Mouse (Mus musculus) erythroblast, embryonic 14.5 days (primary cell): ENCODE results near the gene Strn3. TPM values are rescaled to one million over a fixed set of nuclear protein-coding genes. Genes with fewer than 3 reads are reported as not detected.
A peak's percentile ranks its signal among the peaks of the same experiment; 100 is the strongest.
"Not testable (repeated sequence)": the region's sequence is repeated elsewhere in the genome, so short reads cannot be mapped to it uniquely, and the experiment has no call there.

Source experiments
- H3K27me3 ChIP-seq: 2 replicates; pipeline ENCODE4 v1.6.1; 2012; ENCODE audit warnings: inconsistent platforms; ENCODE audit not compliant: control insufficient read depth
- H3K36me3 ChIP-seq: 2 replicates; pipeline ENCODE4 v1.6.1; 2012; ENCODE audit warnings: mild to moderate bottlenecking, inconsistent platforms; ENCODE audit not compliant: control insufficient read depth
- H3K4me1 ChIP-seq: 2 replicates; pipeline ENCODE4 v1.6.1; 2012; ENCODE audit warnings: inconsistent platforms; ENCODE audit not compliant: control insufficient read depth
- H3K4me3 ChIP-seq: replicated peaks from 2 replicates; pipeline ENCODE3; 2012; ENCODE audit warnings: moderate library complexity, mild to moderate bottlenecking, inconsistent platforms
- H3K9me3 ChIP-seq: 2 replicates; pipeline ENCODE4 v1.6.1; 2012; ENCODE audit warnings: low read length, inconsistent platforms, mixed read lengths; ENCODE audit not compliant: control insufficient read depth
- GATA1 ChIP-seq: IDR thresholded peaks from 2 replicates; pipeline ENCODE4 v1.6.1; 2012; ENCODE audit warnings: low read length, inconsistent platforms, mixed read lengths
- TAL1 ChIP-seq: IDR thresholded peaks from 3 replicates; pipeline ENCODE4 v1.6.1; 2012; ENCODE audit warnings: low read length, inconsistent platforms, mixed read lengths
- polyA plus RNA-seq: library from polyadenylated mRNA; stranded (reverse); fragments of >175 nt; gene quantifications from 2 replicates; pipeline ENCODE4 v1.2.3, GENCODE M21; 2012

The Strn3 gene
- polyA plus RNA-seq, 1 experiment: 0.47 TPM

DNA sequence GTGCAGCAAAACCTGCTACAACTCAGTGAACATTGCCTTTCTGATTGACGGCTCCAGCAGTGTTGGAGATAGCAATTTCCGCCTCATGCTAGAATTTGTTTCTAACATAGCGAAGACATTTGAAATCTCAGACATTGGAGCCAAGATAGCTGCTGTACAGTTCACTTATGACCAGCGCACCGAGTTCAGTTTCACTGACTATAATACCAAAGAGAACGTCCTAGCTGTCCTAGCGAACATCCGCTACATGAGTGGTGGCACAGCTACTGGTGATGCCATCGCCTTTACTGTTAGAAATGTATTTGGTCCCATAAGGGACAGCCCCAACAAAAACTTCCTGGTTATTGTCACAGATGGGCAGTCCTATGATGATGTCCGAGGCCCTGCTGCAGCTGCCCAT is 88.4 kb downstream of the Strn3 start:
- no peak for TF ChIP-seq TAL1
- TF ChIP-seq GATA1: no peak
- Histone ChIP-seq H3K9me3 (no peaks in the 10 kb centered on the region), H3K4me1 (no peaks in the 10 kb centered on the region), H3K36me3 (peaks cover 17% of the 10 kb centered on the region), H3K4me3 (no peak overlapping the region), H3K27me3 (no peaks in the 10 kb centered on the region)

DNA sequence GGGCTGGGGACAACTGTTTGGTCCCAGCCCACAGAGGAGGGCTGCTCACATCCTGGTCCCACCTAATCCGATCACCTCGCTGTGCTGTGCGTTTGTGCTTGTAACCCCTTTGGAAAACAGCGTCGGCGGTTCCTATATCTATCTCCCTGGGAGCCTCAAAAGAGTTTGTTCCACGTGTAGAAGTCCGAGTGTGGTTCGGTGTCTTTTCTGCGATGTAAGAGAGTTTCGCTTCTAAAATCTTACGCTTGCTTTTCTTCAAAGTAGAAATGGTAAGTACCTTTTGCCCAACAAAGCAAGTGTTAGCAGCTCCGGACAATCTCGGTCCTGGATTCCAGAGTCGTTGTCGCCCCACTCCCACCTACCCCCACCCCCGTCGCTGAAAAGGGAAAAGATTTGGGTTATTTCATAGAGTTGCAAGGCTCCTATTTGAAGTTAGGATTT is 97.6 kb downstream of the Strn3 start:
- TF ChIP-seq GATA1: no peak
- no peak for TF ChIP-seq TAL1
- no peaks in the 10 kb centered on the region for H3K36me3 ChIP-seq
- H3K9me3 ChIP-seq: peaks cover 9% of the 10 kb centered on the region
- peaks cover 75% of the 10 kb centered on the region for H3K27me3 ChIP-seq
- H3K4me1 ChIP-seq: peaks cover 8% of the 10 kb centered on the region
- H3K4me3 ChIP-seq: no peak overlapping the region

DNA sequence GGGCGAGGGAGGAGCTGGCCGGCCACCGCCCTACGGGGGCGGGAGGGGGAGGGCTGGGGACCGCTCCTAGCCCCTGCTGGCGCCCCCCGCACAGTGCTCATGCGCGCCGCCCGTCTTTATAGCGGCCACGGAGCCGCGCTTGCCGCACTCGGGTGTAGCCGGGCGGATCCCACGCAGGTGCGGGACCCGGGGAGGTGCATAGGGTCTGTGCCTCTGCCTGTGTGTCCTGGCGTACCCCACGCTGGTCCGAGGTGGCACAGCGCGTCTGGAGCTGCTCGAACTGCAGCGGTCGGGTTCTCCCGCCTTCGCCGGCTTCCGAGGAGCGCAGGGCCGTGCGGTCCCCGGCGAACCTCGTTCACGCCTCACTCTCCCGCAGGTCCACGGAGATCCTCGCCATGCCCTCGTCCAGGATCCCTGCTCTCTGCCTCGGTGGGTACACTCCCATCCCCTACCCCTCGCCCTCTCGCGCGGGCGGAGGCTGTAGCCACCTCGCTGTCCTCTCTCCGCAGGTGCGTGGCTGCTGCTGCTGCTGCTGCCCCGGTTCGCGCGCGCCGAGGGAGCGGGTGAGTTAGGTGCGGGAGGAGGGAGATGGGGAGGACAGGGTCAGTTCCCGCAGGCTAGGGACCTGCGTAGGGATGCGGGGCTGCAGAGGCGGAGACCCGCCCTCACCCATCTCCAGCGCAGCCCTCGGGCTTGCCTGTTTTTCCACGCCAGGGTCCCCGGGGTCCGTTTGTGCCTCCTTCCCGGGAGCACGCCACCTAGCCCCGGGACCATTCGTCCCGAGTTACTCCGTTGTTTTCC is 98.3 kb downstream of the Strn3 start, which contains the start of gene Coch:
Coch (plus strand) TSS at position 113 of the 801 bp plus-strand sequence.
- peaks cover 8% of the 10 kb centered on the region for H3K4me1 ChIP-seq
- H3K36me3 ChIP-seq: no peaks in the 10 kb centered on the region
- no peak for TF ChIP-seq TAL1
- TF ChIP-seq GATA1: no peak
- peak within 1 kb of the TSS; percentile 27 for H3K4me3 ChIP-seq
- peaks cover 9% of the 10 kb centered on the region for H3K9me3 ChIP-seq
- H3K27me3 ChIP-seq: peaks cover 75% of the 10 kb centered on the region

DNA sequence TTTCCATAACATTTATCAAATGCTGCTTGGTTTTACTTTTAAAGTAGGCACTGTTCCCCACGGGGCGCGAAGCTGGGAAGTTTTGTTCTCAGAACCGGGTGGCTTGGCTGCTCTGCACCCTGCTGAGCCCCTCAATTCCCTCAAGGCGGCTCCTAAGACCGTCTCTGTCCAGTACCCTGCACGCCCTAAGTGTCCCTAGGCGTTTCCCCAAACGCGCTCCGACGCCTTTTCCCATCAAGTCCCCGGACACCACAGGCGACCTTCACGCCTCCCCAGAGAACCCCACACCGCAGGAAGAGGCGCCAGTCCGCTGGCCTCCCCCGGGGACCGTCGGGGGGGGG is 98.8 kb downstream of the Strn3 start:
- no peaks in the 10 kb centered on the region for H3K36me3 ChIP-seq
- H3K4me3 ChIP-seq: no peak overlapping the region
- H3K9me3 ChIP-seq: peaks cover 9% of the 10 kb centered on the region
- H3K4me1 ChIP-seq: peaks cover 8% of the 10 kb centered on the region
- H3K27me3 ChIP-seq: peaks cover 73% of the 10 kb centered on the region
- no peak for TF ChIP-seq TAL1
- TF ChIP-seq GATA1: no peak

DNA sequence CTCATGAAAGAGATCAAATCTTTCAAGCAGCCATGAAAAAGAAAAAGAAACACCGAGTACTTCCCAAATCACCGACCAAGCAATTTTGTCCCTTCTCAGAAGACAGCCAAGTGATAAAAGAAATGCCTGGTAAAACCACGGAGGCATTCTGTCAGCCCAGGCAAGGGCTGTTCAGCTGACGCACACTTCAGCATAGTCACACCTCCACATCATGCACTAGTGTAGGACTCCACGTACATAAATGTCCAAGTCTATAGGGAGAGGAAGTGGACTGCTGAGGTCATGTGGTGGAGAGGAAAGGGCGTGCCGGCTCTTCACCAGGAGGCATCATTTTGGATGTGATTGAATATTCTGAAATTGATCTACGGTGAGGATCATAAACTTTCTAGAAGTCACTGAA is 99.8 kb downstream of the Strn3 start:
- H3K9me3 ChIP-seq: peaks cover 9% of the 10 kb centered on the region
- H3K27me3 ChIP-seq: peaks cover 71% of the 10 kb centered on the region
- H3K4me1 ChIP-seq: peaks cover 8% of the 10 kb centered on the region
- TF ChIP-seq TAL1 (no peak), GATA1 (no peak)
- no peak overlapping the region for H3K4me3 ChIP-seq
- H3K36me3 ChIP-seq: no peaks in the 10 kb centered on the region

DNA sequence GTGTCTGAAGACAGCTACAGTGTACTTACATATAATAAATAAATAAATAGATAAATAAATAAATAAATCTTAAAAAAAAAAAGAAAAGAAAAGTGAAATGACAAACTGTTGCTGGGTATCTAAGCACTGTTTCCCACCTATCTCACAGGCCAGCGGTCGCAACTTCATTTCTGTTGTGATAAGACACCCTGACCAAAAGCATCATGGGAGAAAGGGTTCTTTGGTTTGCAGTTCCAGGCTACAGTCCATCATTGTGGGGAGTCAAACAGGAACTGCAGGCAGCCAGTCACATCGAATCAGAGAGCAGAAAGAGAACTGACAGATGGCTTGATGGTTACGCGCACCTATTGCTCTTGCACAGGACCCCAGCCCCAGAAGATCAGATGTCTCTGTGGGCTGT is 102.4 kb downstream of the Strn3 start:
- TF ChIP-seq GATA1 (no peak), TAL1 (no peak)
- H3K4me1 ChIP-seq: peaks cover 8% of the 10 kb centered on the region
- H3K36me3 ChIP-seq: no peaks in the 10 kb centered on the region
- no peak overlapping the region for H3K4me3 ChIP-seq
- peaks cover 44% of the 10 kb centered on the region for H3K27me3 ChIP-seq
- peaks cover 9% of the 10 kb centered on the region for H3K9me3 ChIP-seq

DNA sequence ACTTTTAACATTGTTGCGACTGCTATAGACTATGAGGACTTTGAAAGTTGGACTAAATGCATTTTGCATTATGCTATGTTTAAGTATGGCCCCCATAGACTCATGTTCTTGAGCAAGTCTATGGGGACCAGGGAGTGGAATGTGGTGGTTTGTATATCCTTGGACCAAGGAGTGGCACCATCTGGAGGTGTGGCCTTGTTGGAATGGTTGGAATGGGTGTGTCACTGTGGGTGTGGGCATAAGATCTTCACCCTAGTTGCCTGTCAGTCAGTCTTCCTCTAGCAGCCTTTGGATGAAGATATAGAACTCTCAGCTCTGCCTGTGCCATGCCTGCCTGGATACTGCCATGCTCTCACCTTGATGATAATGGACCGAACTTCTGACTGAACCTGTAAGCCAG is 113.9 kb downstream of the Strn3 start:
- H3K27me3 ChIP-seq, H3K4me1 ChIP-seq, H3K9me3 ChIP-seq, H3K36me3 ChIP-seq, H3K4me3 ChIP-seq: not testable (repeated sequence)

DNA sequence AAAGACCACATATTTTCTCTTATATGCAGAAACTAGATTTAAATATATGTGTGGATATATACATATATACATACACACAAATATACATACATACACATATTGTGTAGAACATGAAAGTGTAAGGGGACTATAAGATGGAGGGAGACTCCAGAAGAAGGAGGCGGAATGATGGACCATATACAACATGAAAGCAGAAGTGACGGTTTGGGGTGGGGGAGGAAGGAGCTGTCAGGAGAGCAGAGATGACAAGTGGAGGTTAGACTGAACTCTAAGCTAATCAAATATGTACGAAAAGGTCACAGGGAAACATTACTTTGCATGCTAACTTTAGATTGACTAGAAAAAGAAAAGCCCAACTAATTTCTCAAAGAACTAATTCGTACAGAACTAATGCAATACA is 119.0 kb downstream of the Strn3 start:
- Histone ChIP-seq H3K27me3 (no peaks in the 10 kb centered on the region), H3K36me3 (no peaks in the 10 kb centered on the region), H3K9me3 (no peaks in the 10 kb centered on the region), H3K4me1 (peaks cover 4% of the 10 kb centered on the region), H3K4me3 (no peak overlapping the region)
- TF ChIP-seq TAL1: no peak
- no peak for TF ChIP-seq GATA1

DNA sequence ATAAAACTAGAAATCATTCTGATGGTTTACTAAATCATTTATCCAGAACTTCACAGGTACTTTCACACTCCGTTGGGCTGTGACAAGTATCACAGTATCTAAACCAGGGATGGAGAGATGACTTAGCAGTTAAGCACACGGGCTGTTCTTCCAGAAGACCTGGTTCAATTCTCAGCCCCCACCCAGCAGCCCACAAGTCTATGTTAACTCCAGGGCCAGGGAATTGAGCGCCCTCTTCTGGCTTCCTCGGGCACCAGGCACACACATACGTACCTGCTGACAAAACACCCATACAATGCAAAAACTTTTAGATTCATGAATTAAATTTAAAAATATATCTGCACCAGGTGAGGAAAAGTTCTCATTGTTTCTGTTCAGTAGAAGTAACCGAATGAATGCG is 121.8 kb downstream of the Strn3 start:
- no peak for TF ChIP-seq GATA1
- no peak for TF ChIP-seq TAL1
- no peak overlapping the region for H3K4me3 ChIP-seq
- peaks cover 3% of the 10 kb centered on the region; the same call in 1 of the 2 replicates for H3K9me3 ChIP-seq
- H3K36me3 ChIP-seq: no peaks in the 10 kb centered on the region
- H3K27me3 ChIP-seq: no peaks in the 10 kb centered on the region
- peaks cover 10% of the 10 kb centered on the region for H3K4me1 ChIP-seq

DNA sequence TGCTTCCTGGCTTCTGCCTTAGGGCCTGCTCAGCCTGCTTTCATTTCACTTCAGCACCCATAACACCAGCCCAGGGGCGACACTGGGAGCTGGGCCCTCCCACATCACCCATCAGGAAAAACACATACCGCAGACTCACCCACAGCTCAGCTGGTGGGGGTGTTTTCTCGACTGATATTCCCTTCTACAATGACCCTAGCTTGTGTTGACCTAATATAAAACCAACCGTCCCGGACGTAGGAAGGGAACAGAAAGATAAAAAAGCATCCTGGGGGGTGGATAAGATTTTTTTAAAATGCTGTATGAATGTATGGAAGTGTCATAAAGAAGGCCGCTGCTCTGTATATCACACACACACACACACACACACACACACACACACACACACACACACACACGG is 122.2 kb downstream of the Strn3 start:
- Histone ChIP-seq H3K4me1 (peaks cover 10% of the 10 kb centered on the region), H3K36me3 (no peaks in the 10 kb centered on the region), H3K9me3 (peaks cover 3% of the 10 kb centered on the region; the same call in 1 of the 2 replicates), H3K27me3 (no peaks in the 10 kb centered on the region), H3K4me3 (no peak overlapping the region)
- TF ChIP-seq TAL1 (no peak), GATA1 (no peak)
